Mouse (Mus musculus): Measurements from ENCODE around the gene Ackr2.

Ackr2 gene

GRCm38 (mm10) chr9:121898245-121898644 is at the start of gene Ackr2:
Ackr2 (plus strand) TSS chr9:121898355.
- DNase-seq (ENCODE audit: low spot score in 2 of 2) = no peak

GRCm38 (mm10) chr9:121854246-121854645 is 43.9 kb upstream of the Ackr2 start:
- DNase-seq (ENCODE audit: low spot score in 2 of 2) = no peak

- DNase-seq (ENCODE audit: low spot score in 2 of 2) = peak in 1 of 2 experiments; percentile 37
Measured at GRCm38 (mm10) chr9:121856649-121857416, 41.3 kb upstream of the Ackr2 start.

- peak; percentile 95 to 97 for DNase-seq (ENCODE audit: low spot score in 2 of 2)
Measured at GRCm38 (mm10) chr9:121857474-121858152, 40.5 kb upstream of the Ackr2 start.

- no peak for DNase-seq (ENCODE audit: low spot score in 2 of 2)
Measured at GRCm38 (mm10) chr9:121858153-121858488, 40.0 kb upstream of the Ackr2 start, which contains the start of gene Higd1a. Higd1a (minus strand) TSS chr9:121858362.

- DNase-seq (ENCODE audit: low spot score in 2 of 2) = no peak
Measured at GRCm38 (mm10) chr9:121859345-121859744, 38.8 kb upstream of the Ackr2 start.

- no peak for DNase-seq (ENCODE audit: low spot score in 2 of 2)
Measured at GRCm38 (mm10) chr9:121860921-121861320, 37.2 kb upstream of the Ackr2 start.

- no peak for DNase-seq (ENCODE audit: low spot score in 2 of 2)
Measured at GRCm38 (mm10) chr9:121864837-121865236, 33.3 kb upstream of the Ackr2 start.

GRCm38 (mm10) chr9:121865425-121866008 is 32.6 kb upstream of the Ackr2 start:
- DNase-seq (ENCODE audit: low spot score in 2 of 2) = no peak

- DNase-seq (ENCODE audit: low spot score in 2 of 2) = no peak
Measured at GRCm38 (mm10) chr9:121867632-121868031, 30.5 kb upstream of the Ackr2 start.

GRCm38 (mm10) chr9:121868236-121868635 is 29.9 kb upstream of the Ackr2 start:
- no peak for DNase-seq (ENCODE audit: low spot score in 2 of 2)

GRCm38 (mm10) chr9:121869432-121869831 is 28.7 kb upstream of the Ackr2 start:
- DNase-seq (ENCODE audit: low spot score in 2 of 2) = no peak

- DNase-seq (ENCODE audit: low spot score in 2 of 2) = no peak
Measured at GRCm38 (mm10) chr9:121869973-121870515, 28.1 kb upstream of the Ackr2 start.

GRCm38 (mm10) chr9:121872062-121872683 is 26.0 kb upstream of the Ackr2 start:
- no peak for DNase-seq (ENCODE audit: low spot score in 2 of 2)

GRCm38 (mm10) chr9:121873578-121873977 is 24.6 kb upstream of the Ackr2 start:
- no peak for DNase-seq (ENCODE audit: low spot score in 2 of 2)

GRCm38 (mm10) chr9:121877052-121877740 is 21.0 kb upstream of the Ackr2 start:
- peak in 1 of 2 experiments; percentile 59 for DNase-seq (ENCODE audit: low spot score in 2 of 2)

- DNase-seq (ENCODE audit: low spot score in 2 of 2) = peak; percentile 36 to 42
Measured at GRCm38 (mm10) chr9:121880840-121881239, 17.3 kb upstream of the Ackr2 start.

- no peak for DNase-seq (ENCODE audit: low spot score in 2 of 2)
Measured at GRCm38 (mm10) chr9:121881301-121881700, 16.9 kb upstream of the Ackr2 start.

- no peak for DNase-seq (ENCODE audit: low spot score in 2 of 2)
Measured at GRCm38 (mm10) chr9:121882015-121882457, 16.1 kb upstream of the Ackr2 start.

- DNase-seq (ENCODE audit: low spot score in 2 of 2) = no peak
Measured at GRCm38 (mm10) chr9:121889927-121890440, 8.2 kb upstream of the Ackr2 start.

- DNase-seq (ENCODE audit: low spot score in 2 of 2) = no peak
Measured at GRCm38 (mm10) chr9:121890441-121890941, 7.7 kb upstream of the Ackr2 start.

All from frontal cortex, postnatal 14 days (tissue).